Mouse (Mus musculus): ENCODE results near the gene Tmem9.

Gene Tmem9

GRCm38 (mm10) chr1:136030201-136030600 is 22.3 kb downstream of the Tmem9 start:
- no peak for DNase-seq (ENCODE audit: low spot score in 2 of 2)

GRCm38 (mm10) chr1:136031697-136032096 is 23.7 kb downstream of the Tmem9 start:
- DNase-seq (ENCODE audit: low spot score in 2 of 2), result no peak

- no peak for DNase-seq (ENCODE audit: low spot score in 2 of 2)
Measured at GRCm38 (mm10) chr1:136032961-136033360, 25.0 kb downstream of the Tmem9 start.

- DNase-seq (ENCODE audit: low spot score in 2 of 2), result no peak
Measured at GRCm38 (mm10) chr1:136038746-136039538, 31.0 kb downstream of the Tmem9 start.

GRCm38 (mm10) chr1:136040452-136040851 is 32.5 kb downstream of the Tmem9 start:
- no peak for DNase-seq (ENCODE audit: low spot score in 2 of 2)

GRCm38 (mm10) chr1:136040874-136041273 is 32.9 kb downstream of the Tmem9 start:
- no peak for DNase-seq (ENCODE audit: low spot score in 2 of 2)

- DNase-seq (ENCODE audit: low spot score in 2 of 2), result peak; percentile 22 to 23
Measured at GRCm38 (mm10) chr1:136045774-136046173, 37.8 kb downstream of the Tmem9 start.

- no peak for DNase-seq (ENCODE audit: low spot score in 2 of 2)
Measured at GRCm38 (mm10) chr1:136047432-136047831, 39.5 kb downstream of the Tmem9 start.

GRCm38 (mm10) chr1:136047894-136048293 is 39.9 kb downstream of the Tmem9 start:
- DNase-seq (ENCODE audit: low spot score in 2 of 2), result no peak

GRCm38 (mm10) chr1:136050312-136051012 is 42.5 kb downstream of the Tmem9 start, which contains the start of gene Ascl5:
Ascl5 (plus strand) TSS chr1:136050804.
- no peak for DNase-seq (ENCODE audit: low spot score in 2 of 2)

- no peak for DNase-seq (ENCODE audit: low spot score in 2 of 2)
Measured at GRCm38 (mm10) chr1:136051013-136051315, 43.0 kb downstream of the Tmem9 start.

GRCm38 (mm10) chr1:136051465-136051864 is 43.5 kb downstream of the Tmem9 start:
- peak; percentile 10 to 19 for DNase-seq (ENCODE audit: low spot score in 2 of 2)

- DNase-seq (ENCODE audit: low spot score in 2 of 2), result no peak
Measured at GRCm38 (mm10) chr1:136052547-136052946, 44.6 kb downstream of the Tmem9 start, which contains the start of gene Cacna1s. Cacna1s (plus strand) TSS chr1:136052750.

GRCm38 (mm10) chr1:136055771-136056170 is 47.8 kb downstream of the Tmem9 start:
- no peak for DNase-seq (ENCODE audit: low spot score in 2 of 2)

GRCm38 (mm10) chr1:136058594-136058993 is 50.6 kb downstream of the Tmem9 start:
- DNase-seq (ENCODE audit: low spot score in 2 of 2), result no peak

- peak; percentile 45 to 50 for DNase-seq (ENCODE audit: low spot score in 2 of 2)
Measured at GRCm38 (mm10) chr1:136061041-136061789, 53.3 kb downstream of the Tmem9 start.

GRCm38 (mm10) chr1:136061790-136062141 is 53.8 kb downstream of the Tmem9 start:
- DNase-seq (ENCODE audit: low spot score in 2 of 2), result no peak

- DNase-seq (ENCODE audit: low spot score in 2 of 2), result no peak
Measured at GRCm38 (mm10) chr1:136063991-136064390, 56.0 kb downstream of the Tmem9 start.

- DNase-seq (ENCODE audit: low spot score in 2 of 2), result no peak
Measured at GRCm38 (mm10) chr1:136066621-136067020, 58.7 kb downstream of the Tmem9 start.

GRCm38 (mm10) chr1:136067579-136067978 is 59.6 kb downstream of the Tmem9 start:
- DNase-seq (ENCODE audit: low spot score in 2 of 2), result no peak

GRCm38 (mm10) chr1:136076086-136076485 is 68.1 kb downstream of the Tmem9 start:
- no peak for DNase-seq (ENCODE audit: low spot score in 2 of 2)

- DNase-seq (ENCODE audit: low spot score in 2 of 2), result no peak
Measured at GRCm38 (mm10) chr1:136077656-136078055, 69.7 kb downstream of the Tmem9 start.

Data from spleen, postnatal 36 days (tissue).